Mouse (Mus musculus) testis, adult 2 months (tissue): ENCODE measurements around the gene Tefm.

ENCODE experiments used
- CTCF ChIP-seq: fragments of 200-500 bp; IDR thresholded peaks from 2 replicates; pipeline ENCODE4 v1.5.1; 2012; ENCODE audit warnings: low read depth, mild to moderate bottlenecking, inconsistent platforms, low read length, moderate library complexity; ENCODE audit not compliant: control insufficient read depth, insufficient read depth, insufficient replicate concordance
- POLR2A ChIP-seq: fragments of 200-500 bp; IDR thresholded peaks from 2 replicates; pipeline ENCODE4 v1.6.1; 2012; ENCODE audit warnings: low read depth, mild to moderate bottlenecking, inconsistent platforms, low read length, moderate library complexity; ENCODE audit not compliant: control insufficient read depth

- TF ChIP-seq CTCF = no peak
- no peak for TF ChIP-seq POLR2A
Measured at GRCm38 (mm10) chr11:80135954-80136683, 5.9 kb downstream of the Tefm start.
